Mouse (Mus musculus): ENCODE data around the gene Satb1. TPM values are rescaled to one million over a fixed set of nuclear protein-coding genes. Genes with fewer than 3 reads are reported as not detected.

The Satb1 gene
- total and polyA plus RNA-seq, 2 experiments = 0.65 to 0.83 TPM

DNA sequence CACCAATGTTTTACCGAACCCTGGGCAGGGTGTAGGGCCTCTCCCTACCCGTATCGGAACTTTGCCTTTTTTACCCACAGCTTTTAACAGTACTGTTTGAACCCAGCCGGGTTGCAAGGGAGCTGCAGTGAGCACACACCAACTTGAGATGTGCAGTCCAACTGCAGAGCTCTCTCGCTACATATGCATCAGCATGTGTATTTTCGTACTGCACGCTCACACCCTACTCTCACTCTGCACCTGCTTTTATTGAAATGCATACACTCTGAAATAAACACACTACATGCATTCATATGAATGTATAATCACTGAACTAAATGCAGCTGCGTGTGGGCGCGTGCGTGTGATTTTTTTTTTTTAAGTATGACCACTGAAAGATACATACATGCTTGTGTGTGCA is 53.1 kb downstream of the Satb1 start:
- Histone ChIP-seq H3K27ac (replicated peaks; ENCODE audit: insufficient read depth, low read depth, low read length) (no peak overlapping the region), H3K4me1 (ENCODE audit: control insufficient read depth, insufficient read depth, low read length) (no peaks in the 10 kb centered on the region), H3K9ac (ENCODE audit: low read depth, low read length) (no peak overlapping the region), H3K4me3 (ENCODE audit: insufficient read depth, low read depth, low read length) (no peak overlapping the region), H3K79me2 (ENCODE audit: control insufficient read depth, insufficient read depth, low read length) (no peaks in the 10 kb centered on the region), H3K36me3 (ENCODE audit: control insufficient read depth, insufficient read depth, low read length) (no peaks in the 10 kb centered on the region), H3K27me3 (ENCODE audit: control insufficient read depth, insufficient read depth, low read length) (no peaks in the 10 kb centered on the region; the same call in 1 of the 2 replicates)
- no peak for DNase-seq (ENCODE audit: extremely low read depth, low read depth, low spot score)
- TF ChIP-seq POLR2A (IDR thresholded peaks at IDR 0.05; ENCODE audit: extremely low read depth, insufficient read depth, low read length) = no peak
- no peak for TF ChIP-seq CTCF (IDR thresholded peaks at IDR 0.05; ENCODE audit: low read depth, low read length)
- WGBS = 94% methylated on average over 11 of the region's 11 CpGs

DNA sequence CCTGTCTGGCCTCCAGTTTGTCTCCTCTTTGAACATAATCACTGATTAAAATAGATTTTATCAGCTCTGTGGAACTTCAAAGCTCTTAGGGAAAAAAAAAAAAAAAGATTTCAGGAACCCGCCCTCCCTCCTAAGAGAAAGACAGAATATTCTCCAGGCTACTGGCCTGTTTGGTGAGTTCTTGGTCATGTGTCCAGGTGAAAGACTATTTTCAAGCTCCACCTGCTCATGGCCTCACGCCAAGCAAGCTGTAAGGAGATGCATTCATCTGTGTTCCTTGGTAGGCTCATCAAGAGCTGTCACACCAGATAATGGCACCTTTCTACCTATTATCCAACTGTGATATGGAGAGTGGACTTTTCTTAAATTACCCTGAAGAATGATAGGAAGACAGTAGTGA is 54.1 kb downstream of the Satb1 start:
- DNase-seq (ENCODE audit: extremely low read depth, low read depth, low spot score) = no peak
- Histone ChIP-seq H3K4me3 (ENCODE audit: insufficient read depth, low read depth, low read length) (no peak overlapping the region), H3K4me1 (ENCODE audit: control insufficient read depth, insufficient read depth, low read length) (no peaks in the 10 kb centered on the region), H3K9ac (ENCODE audit: low read depth, low read length) (no peak overlapping the region), H3K27ac (replicated peaks; ENCODE audit: insufficient read depth, low read depth, low read length) (no peak overlapping the region), H3K36me3 (ENCODE audit: control insufficient read depth, insufficient read depth, low read length) (no peaks in the 10 kb centered on the region), H3K27me3 (ENCODE audit: control insufficient read depth, insufficient read depth, low read length) (no peaks in the 10 kb centered on the region; the same call in 1 of the 2 replicates), H3K79me2 (ENCODE audit: control insufficient read depth, insufficient read depth, low read length) (no peaks in the 10 kb centered on the region)
- 71% methylated on average over 2 of the region's 2 CpGs for WGBS
- TF ChIP-seq CTCF (IDR thresholded peaks at IDR 0.05; ENCODE audit: low read depth, low read length) (no peak), POLR2A (IDR thresholded peaks at IDR 0.05; ENCODE audit: extremely low read depth, insufficient read depth, low read length) (no peak)

DNA sequence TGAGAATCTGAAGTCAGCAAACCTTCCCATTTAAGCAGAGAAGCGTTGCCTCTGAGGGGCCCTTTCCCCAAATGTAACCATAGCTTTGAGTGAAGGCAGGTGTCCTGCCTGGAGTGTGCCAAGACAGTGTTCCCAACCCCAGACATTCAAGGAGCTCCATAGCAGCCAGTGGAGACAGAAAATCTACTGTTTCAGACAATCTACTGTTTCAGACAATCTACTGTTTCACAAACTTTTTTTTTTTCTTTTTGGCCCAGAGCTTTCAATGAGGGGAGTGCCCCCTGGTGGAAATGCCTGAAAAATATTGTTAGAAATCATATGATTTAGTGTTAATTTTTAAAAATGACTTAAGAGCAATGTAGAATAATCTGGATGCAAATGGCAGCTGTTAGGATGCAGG is 55.3 kb downstream of the Satb1 start:
- Histone ChIP-seq H3K36me3 (ENCODE audit: control insufficient read depth, insufficient read depth, low read length) (no peaks in the 10 kb centered on the region), H3K79me2 (ENCODE audit: control insufficient read depth, insufficient read depth, low read length) (no peaks in the 10 kb centered on the region), H3K27ac (replicated peaks; ENCODE audit: insufficient read depth, low read depth, low read length) (no peak overlapping the region), H3K4me3 (ENCODE audit: insufficient read depth, low read depth, low read length) (no peak overlapping the region), H3K9ac (ENCODE audit: low read depth, low read length) (no peak overlapping the region), H3K4me1 (ENCODE audit: control insufficient read depth, insufficient read depth, low read length) (no peaks in the 10 kb centered on the region), H3K27me3 (ENCODE audit: control insufficient read depth, insufficient read depth, low read length) (no peaks in the 10 kb centered on the region; the same call in 1 of the 2 replicates)
- TF ChIP-seq CTCF (IDR thresholded peaks at IDR 0.05; ENCODE audit: low read depth, low read length) (no peak), POLR2A (IDR thresholded peaks at IDR 0.05; ENCODE audit: extremely low read depth, insufficient read depth, low read length) (no peak)
- WGBS = 82% methylated on average over 1 of the region's 1 CpGs
- DNase-seq (ENCODE audit: extremely low read depth, low read depth, low spot score) = no peak

DNA sequence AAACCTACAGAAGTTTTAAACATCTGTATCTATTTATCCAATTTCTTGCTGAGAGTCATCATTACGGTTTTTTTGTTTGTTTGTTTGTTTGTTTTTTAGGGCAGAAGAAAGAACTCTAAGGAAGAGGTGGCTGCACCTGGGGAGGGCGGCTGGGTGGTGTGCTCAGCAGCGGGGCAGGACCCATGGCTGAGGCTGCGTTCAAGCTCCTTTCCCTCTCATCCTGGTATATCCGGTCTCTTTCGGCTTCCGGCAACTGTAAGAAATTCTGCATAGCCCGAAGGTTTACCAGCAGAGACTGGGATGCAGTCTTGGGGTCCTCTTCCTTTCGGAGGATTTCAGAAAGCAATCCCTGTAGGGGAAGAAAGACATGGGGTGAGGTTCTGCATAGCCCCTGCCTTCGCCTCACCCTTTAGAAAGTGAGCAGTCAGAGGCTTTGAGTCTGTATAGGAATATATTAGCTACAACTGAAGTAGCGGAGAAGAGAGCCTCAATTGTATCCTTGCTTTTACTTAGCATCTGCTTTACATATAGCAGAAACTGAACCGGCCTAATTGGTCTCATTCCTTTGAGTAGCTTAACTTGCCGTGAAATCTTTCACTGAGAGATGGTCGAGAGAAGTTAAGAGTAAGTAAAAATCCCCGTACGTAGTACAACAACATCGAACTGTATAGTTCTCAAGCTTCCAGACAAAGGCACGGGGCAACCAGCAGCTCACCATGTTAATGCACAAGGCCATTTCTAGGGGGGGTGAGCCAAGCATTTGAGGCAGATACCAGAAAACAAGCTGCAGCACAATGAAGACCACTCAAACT is 57.8 kb downstream of the Satb1 start:
- Histone ChIP-seq H3K27me3 (ENCODE audit: control insufficient read depth, insufficient read depth, low read length) (no peaks in the 10 kb centered on the region; the same call in 1 of the 2 replicates), H3K27ac (replicated peaks; ENCODE audit: insufficient read depth, low read depth, low read length) (no peak overlapping the region), H3K4me3 (ENCODE audit: insufficient read depth, low read depth, low read length) (no peak overlapping the region), H3K4me1 (ENCODE audit: control insufficient read depth, insufficient read depth, low read length) (no peaks in the 10 kb centered on the region), H3K9ac (ENCODE audit: low read depth, low read length) (no peak overlapping the region), H3K36me3 (ENCODE audit: control insufficient read depth, insufficient read depth, low read length) (no peaks in the 10 kb centered on the region), H3K79me2 (ENCODE audit: control insufficient read depth, insufficient read depth, low read length) (no peaks in the 10 kb centered on the region)
- TF ChIP-seq CTCF (IDR thresholded peaks at IDR 0.05; ENCODE audit: low read depth, low read length) (no peak), POLR2A (IDR thresholded peaks at IDR 0.05; ENCODE audit: extremely low read depth, insufficient read depth, low read length) (no peak)
- WGBS = 89% methylated on average over 18 of the region's 18 CpGs
- DNase-seq (ENCODE audit: extremely low read depth, low read depth, low spot score) = no peak

DNA sequence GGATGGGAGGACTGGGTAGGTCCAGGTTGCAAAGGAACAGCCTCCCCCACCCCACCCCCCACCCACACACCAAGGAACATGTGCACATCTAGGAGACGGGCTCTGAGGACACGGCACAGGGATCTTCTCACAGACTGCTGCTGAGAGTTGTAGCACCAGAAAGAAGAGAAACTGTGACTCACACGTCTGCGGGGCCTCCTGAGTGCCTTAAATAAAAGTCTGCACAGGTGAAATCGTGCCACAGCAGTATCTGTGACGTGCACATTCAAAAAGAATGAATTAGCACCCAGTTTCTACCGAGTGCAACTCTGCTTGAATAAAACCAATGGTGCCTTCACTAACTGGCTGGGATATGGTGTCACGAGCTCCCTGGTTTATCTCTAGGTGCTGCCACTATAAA is 69.5 kb downstream of the Satb1 start:
- no peak overlapping the region for H3K4me3 ChIP-seq (ENCODE audit: insufficient read depth, low read depth, low read length)
- no peak overlapping the region for H3K9ac ChIP-seq (ENCODE audit: low read depth, low read length)
- no peaks in the 10 kb centered on the region; the same call in 1 of the 2 replicates for H3K27me3 ChIP-seq (ENCODE audit: control insufficient read depth, insufficient read depth, low read length)
- no peak overlapping the region for H3K27ac ChIP-seq (replicated peaks; ENCODE audit: insufficient read depth, low read depth, low read length)
- TF ChIP-seq CTCF (IDR thresholded peaks at IDR 0.05; ENCODE audit: low read depth, low read length) = no peak
- TF ChIP-seq POLR2A (IDR thresholded peaks at IDR 0.05; ENCODE audit: extremely low read depth, insufficient read depth, low read length) = no peak
- no peak for DNase-seq (ENCODE audit: extremely low read depth, low read depth, low spot score)
- no peaks in the 10 kb centered on the region for H3K4me1 ChIP-seq (ENCODE audit: control insufficient read depth, insufficient read depth, low read length)
- no peaks in the 10 kb centered on the region for H3K79me2 ChIP-seq (ENCODE audit: control insufficient read depth, insufficient read depth, low read length)
- H3K36me3 ChIP-seq (ENCODE audit: control insufficient read depth, insufficient read depth, low read length) = no peaks in the 10 kb centered on the region
- WGBS = 81% methylated on average over 8 of the region's 8 CpGs

DNA sequence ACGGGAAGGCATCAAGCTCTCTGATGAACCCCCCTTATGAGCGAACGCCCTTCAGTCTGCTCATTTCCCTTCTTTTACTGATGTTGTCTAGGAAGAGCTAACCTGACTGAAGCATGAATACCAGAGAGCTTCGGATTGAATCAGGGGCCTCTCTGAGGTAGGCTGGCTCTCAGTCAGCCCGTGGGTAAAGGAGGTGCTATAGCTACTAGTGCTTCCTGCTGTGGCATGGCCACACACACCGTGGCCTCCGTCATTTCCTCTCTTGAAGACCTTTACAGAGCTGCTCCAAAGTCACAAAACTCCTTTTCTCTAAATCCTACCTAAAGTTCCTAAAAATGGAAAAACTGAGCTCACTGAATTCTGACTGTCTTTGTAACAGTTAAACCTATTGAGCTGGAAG is 70.6 kb downstream of the Satb1 start:
- no peak overlapping the region for H3K4me3 ChIP-seq (ENCODE audit: insufficient read depth, low read depth, low read length)
- H3K9ac ChIP-seq (ENCODE audit: low read depth, low read length) = no peak overlapping the region
- H3K27me3 ChIP-seq (ENCODE audit: control insufficient read depth, insufficient read depth, low read length) = no peaks in the 10 kb centered on the region
- H3K36me3 ChIP-seq (ENCODE audit: control insufficient read depth, insufficient read depth, low read length) = no peaks in the 10 kb centered on the region
- H3K79me2 ChIP-seq (ENCODE audit: control insufficient read depth, insufficient read depth, low read length) = no peaks in the 10 kb centered on the region
- no peaks in the 10 kb centered on the region for H3K4me1 ChIP-seq (ENCODE audit: control insufficient read depth, insufficient read depth, low read length)
- no peak for TF ChIP-seq CTCF (IDR thresholded peaks at IDR 0.05; ENCODE audit: low read depth, low read length)
- no peak for TF ChIP-seq POLR2A (IDR thresholded peaks at IDR 0.05; ENCODE audit: extremely low read depth, insufficient read depth, low read length)
- no peak overlapping the region for H3K27ac ChIP-seq (replicated peaks; ENCODE audit: insufficient read depth, low read depth, low read length)
- no peak for DNase-seq (ENCODE audit: extremely low read depth, low read depth, low spot score)
- 82% methylated on average over 7 of the region's 7 CpGs for WGBS
